Mouse (Mus musculus): ENCODE results near the gene Olfr1378.

The Olfr1378 gene

GRCm38 (mm10) chr11:50966230-50966629, at the start of gene Olfr1378:
Gene Olfr1378 (plus strand): TSS chr11:50966530.
- DNase-seq (ENCODE audit: low spot score), result no peak

- no peak for DNase-seq (ENCODE audit: low spot score)
Observed at GRCm38 (mm10) chr11:50930469-50931014, 35.8 kb upstream of the Olfr1378 start.

- DNase-seq (ENCODE audit: low spot score), result no peak
Observed at GRCm38 (mm10) chr11:50931021-50931420, 35.3 kb upstream of the Olfr1378 start.

- peak; percentile 76 for DNase-seq (ENCODE audit: low spot score)
Observed at GRCm38 (mm10) chr11:50931451-50931866, 34.9 kb upstream of the Olfr1378 start, which contains the start of gene Zfp354b. Gene Zfp354b (minus strand): TSS chr11:50931633.

- DNase-seq (ENCODE audit: low spot score), result no peak
Observed at GRCm38 (mm10) chr11:50932040-50932439, 34.3 kb upstream of the Olfr1378 start.

- DNase-seq (ENCODE audit: low spot score), result no peak
Observed at GRCm38 (mm10) chr11:50938435-50938834, 27.9 kb upstream of the Olfr1378 start.

GRCm38 (mm10) chr11:50939621-50940366, 26.5 kb upstream of the Olfr1378 start:
- no peak for DNase-seq (ENCODE audit: low spot score)

- no peak for DNase-seq (ENCODE audit: low spot score)
Observed at GRCm38 (mm10) chr11:50942386-50942785, 23.9 kb upstream of the Olfr1378 start.

- DNase-seq (ENCODE audit: low spot score), result no peak
Observed at GRCm38 (mm10) chr11:50943506-50943905, 22.8 kb upstream of the Olfr1378 start, which contains the start of gene 4933414I15Rik. Gene 4933414I15Rik (minus strand): TSS chr11:50943765.

GRCm38 (mm10) chr11:50952290-50952689, 14.0 kb upstream of the Olfr1378 start:
- no peak for DNase-seq (ENCODE audit: low spot score)

- DNase-seq (ENCODE audit: low spot score), result no peak
Observed at GRCm38 (mm10) chr11:50953665-50954064, 12.7 kb upstream of the Olfr1378 start, which contains the start of gene Prop1. Gene Prop1 (minus strand): TSS chr11:50953765.

- no peak for DNase-seq (ENCODE audit: low spot score)
Observed at GRCm38 (mm10) chr11:50964886-50965285, 1.4 kb upstream of the Olfr1378 start.

GRCm38 (mm10) chr11:50977216-50977615, 10.9 kb downstream of the Olfr1378 start:
- DNase-seq (ENCODE audit: low spot score), result peak; percentile 21

- DNase-seq (ENCODE audit: low spot score), result no peak
Observed at GRCm38 (mm10) chr11:50981667-50982066, 15.3 kb downstream of the Olfr1378 start, which contains the start of gene Olfr1377. Gene Olfr1377 (plus strand): TSS chr11:50981967.

- DNase-seq (ENCODE audit: low spot score), result no peak
Observed at GRCm38 (mm10) chr11:51003296-51003695, 37.0 kb downstream of the Olfr1378 start, which contains the start of gene Olfr51. Gene Olfr51 (plus strand): TSS chr11:51003596.

- DNase-seq (ENCODE audit: low spot score), result peak; percentile 75
Observed at GRCm38 (mm10) chr11:51011821-51012220, 45.5 kb downstream of the Olfr1378 start.

- DNase-seq (ENCODE audit: low spot score), result no peak
Observed at GRCm38 (mm10) chr11:51013936-51014335, 47.6 kb downstream of the Olfr1378 start, which contains the start of gene Olfr54. Gene Olfr54 (plus strand): TSS chr11:51014236.

GRCm38 (mm10) chr11:51016341-51016740, 50.0 kb downstream of the Olfr1378 start:
- no peak for DNase-seq (ENCODE audit: low spot score)
